Mouse (Mus musculus) intestine, embryonic 15.5 days (tissue): ENCODE results near the gene Mall. TPM values are rescaled to one million over a fixed set of nuclear protein-coding genes. Genes with fewer than 3 reads are reported as not detected.

Experiments used
- ATAC-seq: fragments of 200-750 bp; cut with Nextera tagmentation; 2 replicates; pipeline ENCODE4 v1.8.0; 2017; ENCODE audit warnings: moderate TSS enrichment, moderate library complexity
- H3K27ac ChIP-seq: fragments of 300-500 bp; sonication (generic); 2 replicates; pipeline ENCODE4 v1.5.1; 2015; ENCODE audit warnings: mild to moderate bottlenecking, inconsistent platforms
- H3K27me3 ChIP-seq: fragments of 300-500 bp; sonication (generic); replicated peaks from 2 replicates; pipeline ENCODE4 v1.6.1; 2015; ENCODE audit warnings: inconsistent platforms
- H3K36me3 ChIP-seq: fragments of 300-500 bp; sonication (generic); 2 replicates; pipeline ENCODE4 v1.6.1; 2015; ENCODE audit warnings: inconsistent platforms
- H3K4me1 ChIP-seq: fragments of 300-500 bp; sonication (generic); replicated peaks from 2 replicates; pipeline ENCODE4 v1.6.1; 2015; ENCODE audit warnings: inconsistent platforms
- H3K4me2 ChIP-seq: fragments of 300-500 bp; sonication (generic); replicated peaks from 2 replicates; pipeline ENCODE4 v1.6.1; 2015; ENCODE audit warnings: mild to moderate bottlenecking, inconsistent platforms
- H3K4me3 ChIP-seq: fragments of 300-500 bp; sonication (generic); replicated peaks from 2 replicates; pipeline ENCODE4 v1.5.1; 2015; ENCODE audit warnings: inconsistent platforms
- H3K9ac ChIP-seq: fragments of 300-500 bp; sonication (generic); 2 replicates; pipeline ENCODE4 v1.6.1; 2015; ENCODE audit warnings: inconsistent platforms
- H3K9me3 ChIP-seq: fragments of 300-500 bp; sonication (generic); 2 replicates; pipeline ENCODE4 v1.6.1; 2016; ENCODE audit warnings: inconsistent platforms
- WGBS: fragments of 180-500 bp; shearing (Covaris S2); methylation state at CpG from one replicate; pipeline ENCODE4 v1.1.7; 2015; 5-methylcytosine and 5-hydroxymethylcytosine counted together
- polyA plus RNA-seq: library from polyadenylated mRNA; unstranded; fragments of >200 nt; fragmentation: Nextera tagmentation; extraction: Ambion mirVana; gene quantifications from 2 replicates; pipeline ENCODE4 v1.2.1, GENCODE M21; 2015

The Mall gene
- polyA plus RNA-seq = 21.4 and 25.4 TPM in 2 replicates

DNA sequence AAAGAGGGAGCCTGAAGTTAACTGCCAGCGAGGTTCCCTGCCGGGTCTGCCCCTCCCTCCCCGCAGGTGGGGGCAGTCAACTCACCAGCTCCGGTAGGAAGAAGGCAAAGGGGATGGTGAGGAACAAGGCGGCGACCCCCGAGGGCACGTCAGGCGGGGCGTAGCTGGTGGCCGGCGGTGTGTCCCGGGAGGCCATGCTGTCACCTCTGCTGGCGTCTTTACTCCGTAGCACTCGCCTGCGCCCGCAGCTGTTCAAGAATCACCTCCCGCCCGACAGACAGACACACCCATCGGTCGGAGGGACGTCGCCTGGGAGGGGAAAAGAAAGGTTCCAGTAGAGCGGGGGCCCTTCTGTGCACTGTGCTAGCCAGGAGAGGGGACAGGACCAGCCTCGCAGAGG, at the start of gene Mall:
TSS of gene Mall (minus strand) at position 262 of the 400 bp plus-strand sequence.
- ATAC-seq = peak; percentile 68
- under 1% methylated on average over 26 of the region's 26 CpGs for WGBS
- H3K27ac ChIP-seq = peak within 1 kb of the TSS; percentile 63

DNA sequence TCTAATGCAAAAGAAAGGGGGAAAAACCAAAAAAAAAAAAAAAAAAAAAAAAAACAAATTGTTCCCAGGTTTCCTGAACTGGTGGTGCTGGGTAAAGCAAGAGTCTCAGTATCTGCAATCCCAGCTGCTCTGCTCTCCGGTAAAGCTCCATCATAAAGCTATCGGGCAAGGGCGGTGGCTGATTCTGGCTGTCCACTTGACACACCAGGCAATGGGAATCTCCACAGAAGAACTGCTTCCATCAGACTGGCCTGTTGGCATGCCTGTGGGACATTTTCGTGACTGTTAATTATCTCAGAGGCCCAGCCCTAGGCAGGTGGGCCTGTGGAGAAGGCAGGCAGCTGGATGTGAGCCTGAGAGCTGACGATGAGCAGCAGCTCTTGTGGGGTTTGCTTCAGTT, 48.7 kb upstream of the Mall start:
- no peak for ATAC-seq
- Histone ChIP-seq H3K4me1 (no peaks in the 10 kb centered on the region), H3K27ac (no peak overlapping the region), H3K4me2 (no peak overlapping the region), H3K9ac (no peak overlapping the region; the same call in 1 of the 2 replicates), H3K9me3 (no peaks in the 10 kb centered on the region), H3K4me3 (no peak overlapping the region), H3K36me3 (no peaks in the 10 kb centered on the region), H3K27me3 (no peaks in the 10 kb centered on the region)
- 88% methylated on average over 5 of the region's 5 CpGs for WGBS

More for the DNA sequence above, at the start of gene Mall:
- peak within 1 kb of the TSS; percentile 45 for H3K9ac ChIP-seq
- no peaks in the 10 kb centered on the region for H3K27me3 ChIP-seq
- no peaks in the 10 kb centered on the region for H3K9me3 ChIP-seq
- peak within 1 kb of the TSS; percentile 58 for H3K4me2 ChIP-seq
- no peaks in the 10 kb centered on the region for H3K36me3 ChIP-seq
- peaks cover 5% of the 10 kb centered on the region; the same call in 1 of the 2 replicates for H3K4me1 ChIP-seq
- peak within 1 kb of the TSS; percentile 32 for H3K4me3 ChIP-seq

DNA sequence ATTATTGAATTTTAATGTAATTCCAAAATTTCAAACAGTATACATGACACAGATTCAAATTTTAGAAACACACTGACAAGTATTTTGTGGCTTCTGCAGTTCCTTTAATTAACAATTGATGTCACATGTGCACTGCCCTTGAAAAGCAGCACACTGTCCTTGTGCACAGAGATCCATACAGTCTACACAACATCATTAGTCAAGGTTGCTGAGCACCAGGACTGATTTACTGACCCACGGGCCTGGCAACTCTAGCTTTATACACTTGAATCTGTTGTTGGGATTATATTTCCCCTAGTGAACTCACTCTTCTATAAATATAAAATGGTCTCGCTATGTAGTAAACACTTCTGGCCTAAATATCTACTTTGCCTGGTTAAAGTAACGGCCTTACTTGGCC, 45.3 kb upstream of the Mall start:
- H3K9ac ChIP-seq = no peak overlapping the region
- no peak overlapping the region for H3K27ac ChIP-seq
- H3K4me3 ChIP-seq = no peak overlapping the region
- no peak overlapping the region for H3K4me2 ChIP-seq
- no peaks in the 10 kb centered on the region for H3K36me3 ChIP-seq
- ATAC-seq = no peak
- no peaks in the 10 kb centered on the region for H3K9me3 ChIP-seq
- no peaks in the 10 kb centered on the region for H3K4me1 ChIP-seq
- 80% methylated on average over 3 of the region's 3 CpGs for WGBS
- H3K27me3 ChIP-seq = no peaks in the 10 kb centered on the region

DNA sequence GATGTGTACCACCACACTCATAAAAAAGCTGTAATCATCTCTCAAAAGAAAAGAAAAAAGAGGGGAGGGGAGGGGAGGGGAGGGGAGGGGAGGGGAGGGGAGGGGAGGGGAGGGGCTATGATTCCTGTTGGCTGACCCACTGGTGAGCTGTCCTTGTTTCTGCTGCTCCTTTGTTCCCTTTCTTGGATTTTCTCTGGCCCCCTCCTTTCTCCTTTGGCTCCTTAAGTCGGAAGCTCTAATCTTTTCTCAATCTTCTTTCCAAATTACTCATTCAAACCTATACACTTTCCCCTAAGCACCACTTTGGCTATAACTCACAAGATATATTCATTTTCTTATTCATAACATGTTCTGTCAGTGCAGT, 44.8 kb upstream of the Mall start:
- Histone ChIP-seq H3K9me3 (no peaks in the 10 kb centered on the region), H3K4me2 (no peak overlapping the region), H3K9ac (no peak overlapping the region), H3K4me1 (no peaks in the 10 kb centered on the region), H3K27me3 (no peaks in the 10 kb centered on the region), H3K4me3 (no peak overlapping the region), H3K27ac (no peak overlapping the region), H3K36me3 (no peaks in the 10 kb centered on the region)
- ATAC-seq = no peak
- 48% methylated on average over 1 of the region's 1 CpGs for WGBS

DNA sequence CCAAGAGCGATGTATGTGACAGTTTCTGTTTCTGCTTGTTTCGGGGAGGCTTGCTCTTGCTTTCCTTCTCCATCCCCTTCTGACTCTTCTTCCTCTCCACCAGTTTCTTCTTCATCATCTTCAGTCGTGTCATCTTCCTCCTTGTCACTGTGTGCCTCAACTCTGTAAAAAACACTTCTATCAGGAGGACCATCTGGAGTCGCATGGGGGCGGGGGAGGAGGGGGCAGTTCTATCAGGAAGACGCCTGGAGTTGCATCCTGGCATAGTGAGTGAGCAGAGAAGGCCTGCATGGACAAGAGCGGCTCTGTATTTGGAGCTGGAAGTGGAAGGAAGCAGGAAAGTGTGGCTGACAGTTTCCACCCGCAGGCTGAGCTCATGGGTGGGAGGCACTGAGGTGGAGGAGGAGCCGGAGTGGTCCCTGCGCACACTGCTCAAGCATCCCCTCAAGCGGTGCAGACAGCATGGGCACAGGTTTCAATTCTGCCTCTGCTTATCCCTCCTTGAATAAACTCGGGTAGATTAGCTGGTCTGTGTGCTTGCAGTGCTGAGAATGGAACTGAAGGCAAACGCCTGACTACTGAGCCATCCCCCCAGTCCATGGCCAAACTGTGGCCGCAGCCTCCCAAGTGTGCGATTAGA, 44.3 kb upstream of the Mall start:
- Histone ChIP-seq H3K9me3 (no peaks in the 10 kb centered on the region), H3K4me3 (no peak overlapping the region), H3K36me3 (no peaks in the 10 kb centered on the region), H3K27ac (no peak overlapping the region), H3K4me2 (no peak overlapping the region), H3K27me3 (no peaks in the 10 kb centered on the region), H3K4me1 (no peaks in the 10 kb centered on the region), H3K9ac (no peak overlapping the region)
- 62% methylated on average over 15 of the region's 15 CpGs for WGBS
- ATAC-seq = no peak

DNA sequence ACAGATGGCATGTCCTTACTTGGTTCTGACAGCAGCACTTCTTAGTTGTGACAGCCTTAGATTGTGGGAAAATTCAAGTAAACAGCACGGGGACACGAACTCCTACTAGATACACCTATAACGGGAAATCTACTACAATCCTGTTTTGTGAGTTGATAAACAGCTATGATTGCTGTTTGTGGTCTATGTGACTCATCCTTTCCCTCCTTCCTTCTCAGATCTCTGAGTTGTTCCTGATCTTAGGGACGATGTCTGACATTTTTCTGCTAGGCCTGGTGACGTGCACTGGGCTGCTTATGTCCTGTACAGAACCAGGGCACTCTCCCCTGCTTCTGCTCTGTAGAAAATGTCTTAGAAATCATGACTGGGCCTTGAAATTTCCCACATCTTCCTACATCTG, 31.9 kb upstream of the Mall start:
- Histone ChIP-seq H3K27ac (no peak overlapping the region), H3K9ac (no peak overlapping the region), H3K4me1 (no peaks in the 10 kb centered on the region; the same call in 1 of the 2 replicates), H3K9me3 (no peaks in the 10 kb centered on the region), H3K27me3 (no peaks in the 10 kb centered on the region), H3K4me3 (no peak overlapping the region), H3K4me2 (no peak overlapping the region), H3K36me3 (no peaks in the 10 kb centered on the region)
- no peak for ATAC-seq
- 93% methylated on average over 5 of the region's 5 CpGs for WGBS

DNA sequence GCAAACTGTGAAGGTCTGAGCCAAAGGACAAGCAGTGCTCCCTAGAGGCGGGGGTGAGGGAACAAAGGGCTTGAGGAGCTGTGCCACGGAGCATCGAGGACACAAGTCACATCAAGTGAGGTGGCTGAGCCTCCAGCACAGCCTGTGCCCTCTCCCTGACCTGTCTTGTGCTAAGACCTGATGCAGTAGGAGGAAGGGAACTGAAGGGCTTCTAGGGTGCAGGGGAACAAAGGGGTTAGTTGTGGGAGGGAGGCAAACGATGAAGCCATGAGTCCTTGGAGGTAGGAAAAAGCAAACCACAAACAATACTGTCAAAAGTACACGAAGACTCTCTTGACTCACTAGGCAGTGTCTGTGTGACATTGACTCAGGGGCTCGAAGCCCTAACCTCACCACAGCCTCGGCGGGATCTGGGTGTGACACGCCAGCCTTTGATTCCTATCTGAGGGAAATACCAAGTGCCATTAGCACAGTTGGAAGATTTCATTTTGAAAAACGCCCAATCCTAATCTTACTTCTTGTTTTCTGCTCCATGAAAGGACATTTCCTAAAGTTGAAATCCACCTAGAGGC, 30.8 kb upstream of the Mall start:
- Histone ChIP-seq H3K9me3 (no peaks in the 10 kb centered on the region), H3K36me3 (0 out of 2 replicates have a peak, but pooled peaks cover 2% of the 10 kb centered on the region), H3K27me3 (no peaks in the 10 kb centered on the region), H3K27ac (no peak overlapping the region), H3K9ac (no peak overlapping the region), H3K4me1 (no peaks in the 10 kb centered on the region; the same call in 1 of the 2 replicates), H3K4me3 (no peak overlapping the region), H3K4me2 (no peak overlapping the region)
- 64% methylated on average over 10 of the region's 10 CpGs for WGBS
- no peak for ATAC-seq

DNA sequence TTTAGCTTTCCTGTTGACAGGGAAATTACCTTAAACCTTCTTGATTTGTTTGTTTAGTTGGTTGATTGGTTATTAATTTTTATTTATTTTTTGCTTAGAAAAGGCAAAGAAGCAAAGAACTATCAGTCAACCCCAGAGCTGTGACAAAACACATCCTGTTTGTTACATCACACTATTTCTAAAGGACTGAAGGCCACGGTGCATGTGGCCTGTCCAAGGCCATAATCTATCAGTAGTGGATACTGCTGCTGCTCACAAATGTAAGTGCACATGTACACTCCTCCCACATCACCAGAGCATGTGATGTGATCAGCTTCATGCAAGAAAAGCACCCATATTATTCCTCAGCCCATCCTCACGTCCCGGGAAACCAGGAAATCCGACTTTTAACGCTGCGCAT, 30.3 kb upstream of the Mall start:
- no peak overlapping the region for H3K27ac ChIP-seq
- H3K4me1 ChIP-seq = no peaks in the 10 kb centered on the region; the same call in 1 of the 2 replicates
- ATAC-seq = no peak
- H3K36me3 ChIP-seq = 0 out of 2 replicates have a peak, but pooled peaks cover 2% of the 10 kb centered on the region
- H3K4me3 ChIP-seq = no peak overlapping the region
- no peaks in the 10 kb centered on the region for H3K27me3 ChIP-seq
- H3K4me2 ChIP-seq = no peak overlapping the region
- no peaks in the 10 kb centered on the region for H3K9me3 ChIP-seq
- no peak overlapping the region for H3K9ac ChIP-seq
- 87% methylated on average over 6 of the region's 6 CpGs for WGBS

DNA sequence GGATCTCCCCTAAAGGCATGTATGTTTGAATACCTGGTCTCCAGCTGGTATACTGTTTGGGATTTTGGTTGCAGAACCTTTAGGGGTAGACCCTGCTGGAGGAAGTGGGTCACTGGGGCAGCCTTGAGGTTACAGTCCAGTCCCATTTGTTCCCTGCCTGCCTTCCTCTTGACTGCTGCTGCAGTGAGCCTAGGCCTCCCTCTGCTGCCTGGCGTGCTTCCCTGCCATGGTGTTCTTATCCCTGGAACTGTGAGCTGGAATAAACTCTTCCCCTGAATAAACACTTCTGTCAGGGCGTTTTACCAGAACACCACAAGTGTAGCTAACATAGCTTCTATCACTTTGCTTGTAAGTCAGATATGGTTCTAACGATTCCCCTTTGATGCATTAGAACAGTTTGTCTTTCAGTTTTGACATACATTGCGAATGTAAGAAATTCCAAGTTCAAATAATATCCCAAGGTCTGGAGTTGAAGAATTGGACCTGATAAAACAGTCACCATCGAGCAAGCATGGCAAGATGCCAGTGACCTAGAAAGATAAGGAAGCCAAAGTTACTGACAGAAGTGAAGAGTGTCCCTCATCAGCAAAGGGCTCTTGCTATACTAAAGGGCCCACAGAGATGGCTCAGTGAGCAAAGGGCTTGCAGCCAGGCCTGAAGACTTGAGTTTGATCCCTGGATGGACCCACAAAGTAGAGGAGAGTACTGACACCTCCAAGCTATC, 29.6 kb upstream of the Mall start:
- H3K4me1 ChIP-seq = no peaks in the 10 kb centered on the region; the same call in 1 of the 2 replicates
- H3K27me3 ChIP-seq = no peaks in the 10 kb centered on the region
- WGBS = 79% methylated on average over 5 of the region's 5 CpGs
- no peak overlapping the region for H3K9ac ChIP-seq
- no peaks in the 10 kb centered on the region for H3K9me3 ChIP-seq
- H3K36me3 ChIP-seq = 0 out of 2 replicates have a peak, but pooled peaks cover 2% of the 10 kb centered on the region
- H3K4me2 ChIP-seq = no peak overlapping the region
- H3K4me3 ChIP-seq = no peak overlapping the region
- no peak overlapping the region for H3K27ac ChIP-seq
- ATAC-seq = no peak

DNA sequence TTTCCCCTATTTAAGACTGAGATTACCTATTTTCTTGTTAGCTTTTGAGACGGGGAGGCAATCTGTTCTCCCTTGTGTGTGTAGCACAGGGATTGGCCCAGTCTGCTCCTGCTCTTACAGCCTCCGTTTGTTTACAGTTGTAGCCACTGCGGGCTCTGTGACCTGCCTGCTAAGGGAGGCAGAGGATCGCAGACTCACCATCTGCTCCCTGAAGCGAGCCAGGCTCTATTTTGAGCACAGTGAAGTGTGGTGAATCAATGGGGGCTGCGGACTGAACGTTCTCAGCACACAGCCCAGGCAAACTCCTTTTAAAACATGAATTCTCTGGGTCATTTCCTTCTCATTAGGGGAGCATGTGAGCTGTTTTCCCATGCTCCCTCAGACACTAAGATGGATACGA, 27.4 kb upstream of the Mall start:
- H3K27ac ChIP-seq = no peak overlapping the region
- WGBS = 18% methylated on average over 8 of the region's 8 CpGs
- no peak for ATAC-seq

DNA sequence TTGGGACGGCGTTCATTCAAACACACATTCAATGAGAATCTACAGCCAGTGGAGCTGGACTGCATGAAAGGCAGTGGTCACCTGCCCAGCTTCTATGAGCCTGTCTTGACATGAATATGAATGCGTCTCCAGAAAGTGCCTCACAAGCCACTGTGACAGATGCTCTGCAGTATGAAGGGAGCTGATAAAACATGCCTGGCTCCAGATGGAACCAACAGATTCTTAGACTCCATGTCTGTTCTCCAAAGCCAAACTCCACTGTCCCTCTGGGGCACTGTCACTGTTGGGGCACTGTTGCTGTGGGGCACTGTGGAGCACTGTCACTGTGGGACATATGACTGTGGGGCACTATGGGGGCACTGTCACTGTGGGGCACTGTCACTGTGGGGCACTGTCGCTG, 24.4 kb upstream of the Mall start:
- Histone ChIP-seq H3K9me3 (no peaks in the 10 kb centered on the region), H3K4me2 (no peak overlapping the region), H3K4me1 (no peaks in the 10 kb centered on the region; the same call in 1 of the 2 replicates), H3K27ac (no peak overlapping the region), H3K36me3 (0 out of 2 replicates have a peak, but pooled peaks cover 2% of the 10 kb centered on the region), H3K9ac (no peak overlapping the region), H3K27me3 (no peaks in the 10 kb centered on the region), H3K4me3 (no peak overlapping the region)
- WGBS = 87% methylated on average over 4 of the region's 4 CpGs
- ATAC-seq = no peak

More for the DNA sequence above, 27.4 kb upstream of the Mall start:
- no peak overlapping the region for H3K4me2 ChIP-seq
- H3K4me3 ChIP-seq = no peak overlapping the region
- H3K4me1 ChIP-seq = no peaks in the 10 kb centered on the region; the same call in 1 of the 2 replicates
- H3K9ac ChIP-seq = no peak overlapping the region
- 0 out of 2 replicates have a peak, but pooled peaks cover 2% of the 10 kb centered on the region for H3K36me3 ChIP-seq
- no peaks in the 10 kb centered on the region for H3K9me3 ChIP-seq
- H3K27me3 ChIP-seq = no peaks in the 10 kb centered on the region

DNA sequence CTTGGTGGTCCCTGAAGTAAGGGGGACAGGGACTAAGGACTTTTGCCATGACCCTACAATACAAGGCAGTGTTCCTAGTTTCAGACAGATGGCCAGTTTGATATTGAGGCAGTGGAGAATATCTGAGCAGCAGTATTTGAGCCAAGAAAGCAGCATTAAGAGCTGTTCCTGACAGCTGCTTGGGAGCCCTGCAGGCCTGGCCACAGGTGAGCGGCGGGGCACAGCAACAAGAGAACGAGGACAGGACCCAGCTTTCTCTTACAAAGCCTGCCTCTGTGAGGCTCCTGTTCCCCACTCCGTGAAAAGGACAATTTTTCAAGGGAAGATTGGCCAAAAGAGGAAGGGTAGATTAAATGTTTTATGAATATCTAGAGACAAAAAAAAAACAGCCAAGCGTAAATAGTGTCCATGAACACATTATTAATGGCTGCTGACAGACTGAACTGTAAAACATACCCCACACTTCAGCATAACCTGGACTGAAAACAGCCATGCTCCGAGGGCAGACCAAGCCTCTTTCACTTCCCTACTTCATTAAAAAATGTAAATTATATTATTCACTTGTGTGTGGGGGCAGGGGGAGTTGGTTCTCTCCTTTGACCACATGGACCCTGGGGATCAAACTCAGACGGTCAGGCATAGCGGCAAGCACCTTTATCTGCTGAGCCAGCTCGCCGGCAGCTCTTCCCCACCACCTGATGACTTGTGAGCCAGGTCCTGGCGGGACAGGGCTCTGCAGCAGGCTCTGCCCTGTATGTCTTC, 22.3 kb upstream of the Mall start:
- WGBS = 69% methylated on average over 11 of the region's 11 CpGs
- no peak overlapping the region for H3K4me3 ChIP-seq

More for the DNA sequence above, 22.3 kb upstream of the Mall start:
- H3K4me2 ChIP-seq = no peak overlapping the region
- H3K9me3 ChIP-seq = no peaks in the 10 kb centered on the region
- no peak overlapping the region for H3K9ac ChIP-seq
- H3K27ac ChIP-seq = no peak overlapping the region
- no peaks in the 10 kb centered on the region for H3K27me3 ChIP-seq
- 0 out of 2 replicates have a peak, but pooled peaks cover 2% of the 10 kb centered on the region for H3K36me3 ChIP-seq
- no peak for ATAC-seq
- H3K4me1 ChIP-seq = no peaks in the 10 kb centered on the region; the same call in 1 of the 2 replicates
